Mouse (Mus musculus) heart, postnatal 0 days (tissue): Measurements from ENCODE around the gene Entpd1. TPM values are rescaled to one million over a fixed set of nuclear protein-coding genes. Genes with fewer than 3 reads are reported as not detected.

Experiments used
- ATAC-seq: fragments of 200-750 bp; cut with Nextera tagmentation; 2 replicates; pipeline ENCODE4 v1.8.0; 2017; ENCODE audit warnings: low read depth, moderate number of reproducible peaks, moderate library complexity; ENCODE audit not compliant: insufficient read depth
- DNase-seq: peaks from one replicate; pipeline ENCODE4 v3.0.0-alpha.2; 2016; ENCODE audit warnings: low spot score
- H3K27ac ChIP-seq: fragments of 300-500 bp; sonication (generic); 2 replicates; pipeline ENCODE4 v1.5.1; 2014; ENCODE audit warnings: low read depth, mild to moderate bottlenecking
- H3K27me3 ChIP-seq: fragments of 300-500 bp; sonication (generic); 2 replicates; pipeline ENCODE4 v1.6.1; 2014; ENCODE audit warnings: low read length, mixed read lengths; ENCODE audit not compliant: control insufficient read depth, insufficient read depth
- H3K36me3 ChIP-seq: fragments of 300-500 bp; sonication (generic); replicated peaks from 2 replicates; pipeline ENCODE4 v1.6.1; 2014; ENCODE audit warnings: low read length, mixed read lengths; ENCODE audit not compliant: control insufficient read depth, insufficient read depth
- H3K4me1 ChIP-seq: fragments of 300-500 bp; sonication (generic); 2 replicates; pipeline ENCODE4 v1.6.1; 2014; ENCODE audit warnings: antibody characterized with exemption; ENCODE audit not compliant: control insufficient read depth, insufficient read depth
- H3K4me2 ChIP-seq: fragments of 300-500 bp; sonication (generic); 2 replicates; pipeline ENCODE4 v1.6.1; 2014; ENCODE audit warnings: low read depth, mild to moderate bottlenecking, low read length, moderate library complexity
- H3K4me3 ChIP-seq: fragments of 300-500 bp; sonication (generic); 2 replicates; pipeline ENCODE4 v1.5.1; 2014; ENCODE audit warnings: low read depth, low read length
- H3K9ac ChIP-seq: fragments of 300-500 bp; sonication (generic); replicated peaks from 2 replicates; pipeline ENCODE4 v1.6.1; 2014; ENCODE audit warnings: low read depth, low read length, mixed read lengths
- H3K9me3 ChIP-seq: fragments of 300-500 bp; sonication (generic); replicated peaks from 2 replicates; pipeline ENCODE4 v1.6.1; 2016; ENCODE audit warnings: low read length; ENCODE audit not compliant: control insufficient read depth
- CTCF ChIP-seq: IDR thresholded peaks from 2 replicates; pipeline ENCODE4 v1.5.1; 2016; ENCODE audit warnings: antibody characterized with exemption, control low read depth, low read depth
- EP300 ChIP-seq: IDR thresholded peaks from 2 replicates; pipeline ENCODE4 v1.6.1; 2016; ENCODE audit warnings: antibody characterized with exemption, low read depth
- WGBS: fragments of 180-500 bp; shearing (Covaris S2); extraction: QIAGEN DNeasy Blood & Tissue Kit; methylation state at CpG from one replicate; pipeline ENCODE4 v1.1.7; 2014; 5-methylcytosine and 5-hydroxymethylcytosine counted together
- polyA plus RNA-seq: library from polyadenylated mRNA; unstranded; fragments of >200 nt; fragmentation: Nextera tagmentation; extraction: Ambion mirVana; gene quantifications from 2 replicates; pipeline ENCODE4 v1.2.1, GENCODE M21; 2015
- total RNA-seq: library from RNA; depleted of rRNA; stranded (reverse); fragments of >200 nt; gene quantifications from 2 replicates; pipeline ENCODE4 v1.2.3, GENCODE M21; 2014; ENCODE audit warnings: low replicate concordance

Gene Entpd1
- total and polyA plus RNA-seq, 2 experiments from 2014 or later = 10.3 to 31.7 TPM

DNA sequence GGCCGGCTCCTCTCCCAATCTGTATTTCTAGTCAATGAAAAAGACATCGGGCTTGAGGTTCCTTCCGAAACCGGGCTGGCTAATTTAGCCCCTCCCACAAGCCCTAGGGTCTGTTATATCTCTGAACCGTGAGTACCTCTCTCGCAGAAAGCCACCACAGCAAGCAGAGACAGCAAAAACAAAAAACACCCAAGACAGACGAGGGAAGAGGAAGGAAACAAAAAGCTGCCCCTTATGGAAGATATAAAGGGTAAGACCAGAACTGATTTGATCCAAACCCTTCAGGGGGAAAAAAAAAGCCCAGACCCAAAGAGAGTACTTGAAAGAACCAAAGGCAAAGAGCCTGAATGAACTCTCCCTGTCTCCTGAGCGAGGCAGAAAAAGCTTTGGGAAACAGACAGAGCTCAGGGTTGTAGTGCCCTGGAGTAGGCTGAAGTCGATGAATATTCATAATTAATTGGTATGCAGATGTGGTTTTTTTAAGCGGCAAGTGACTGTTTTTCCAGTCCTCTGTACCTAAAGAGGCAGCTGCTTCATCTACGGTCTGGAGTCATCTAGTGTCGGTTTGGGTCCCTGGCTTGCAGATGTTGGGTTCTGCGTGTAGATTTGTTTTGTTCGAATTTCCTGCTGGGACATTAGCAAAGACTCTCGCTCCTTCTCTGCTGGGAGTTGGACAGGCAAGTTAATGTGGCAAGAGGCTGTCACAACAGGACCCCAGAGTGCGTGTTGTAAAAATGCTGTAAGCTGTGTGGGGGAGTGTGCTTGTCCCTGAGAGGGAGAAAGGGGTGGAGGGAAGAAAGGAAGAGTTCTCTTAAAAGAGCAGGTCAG lies 47.7 kb downstream of the Entpd1 start:
- peaks cover 5% of the 10 kb centered on the region; the same call in 1 of the 2 replicates for H3K4me1 ChIP-seq
- peak overlapping the region; percentile 46 for H3K4me3 ChIP-seq
- DNase-seq (no peak), ATAC-seq (peak; percentile 36; the same call in 1 of the 2 replicates)
- peak overlapping the region; percentile 69 for H3K9ac ChIP-seq
- WGBS = under 1% methylated on average over 16 of the region's 16 CpGs
- H3K36me3 ChIP-seq = no peaks in the 10 kb centered on the region
- no peaks in the 10 kb centered on the region for H3K9me3 ChIP-seq
- H3K4me2 ChIP-seq = peak overlapping the region; percentile 72
- peak overlapping the region; percentile 80 for H3K27ac ChIP-seq
- H3K27me3 ChIP-seq = no peaks in the 10 kb centered on the region
- TF ChIP-seq CTCF (no peak), EP300 (no peak)

DNA sequence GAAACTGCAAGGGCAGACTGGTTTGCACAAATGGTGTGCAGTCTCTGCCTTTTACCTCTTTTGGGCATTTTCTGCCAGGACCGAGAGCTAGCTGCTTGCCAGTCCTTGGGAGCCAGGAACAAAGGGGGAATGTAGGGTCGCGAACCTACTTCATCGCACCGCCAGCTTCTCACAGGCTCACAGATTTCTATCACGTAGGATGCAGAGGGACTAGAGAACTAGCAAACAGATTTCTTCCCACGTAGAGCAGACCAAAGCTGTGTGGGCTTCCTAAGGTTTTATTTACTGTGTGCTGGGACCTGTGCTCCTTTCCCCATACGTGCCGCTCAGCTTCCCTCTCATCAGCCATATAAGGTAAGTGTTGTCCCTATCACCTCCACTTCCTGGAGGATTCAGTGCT lies 48.3 kb downstream of the Entpd1 start:
- H3K4me1 ChIP-seq = peaks cover 5% of the 10 kb centered on the region; the same call in 1 of the 2 replicates
- no peaks in the 10 kb centered on the region for H3K27me3 ChIP-seq
- TF ChIP-seq CTCF = no peak
- TF ChIP-seq EP300 = no peak
- 18% methylated on average over 9 of the region's 9 CpGs for WGBS
- no peaks in the 10 kb centered on the region for H3K9me3 ChIP-seq
- peak overlapping the region; percentile 72 for H3K4me2 ChIP-seq
- H3K9ac ChIP-seq = peak overlapping the region; percentile 69
- no peak for ATAC-seq
- peak overlapping the region; percentile 46 for H3K4me3 ChIP-seq
- H3K27ac ChIP-seq = peak overlapping the region; percentile 80
- no peak for DNase-seq
- H3K36me3 ChIP-seq = no peaks in the 10 kb centered on the region

- Histone ChIP-seq H3K27ac (peak overlapping the region; percentile 80), H3K27me3 (no peaks in the 10 kb centered on the region), H3K9ac (peak overlapping the region; percentile 69; the same call in 1 of the 2 replicates), H3K4me1 (peaks cover 5% of the 10 kb centered on the region; the same call in 1 of the 2 replicates), H3K4me2 (peak overlapping the region; percentile 72), H3K9me3 (no peaks in the 10 kb centered on the region), H3K4me3 (peak overlapping the region; percentile 46), H3K36me3 (no peaks in the 10 kb centered on the region)
- DNase-seq (no peak), ATAC-seq (no peak)
- TF ChIP-seq EP300 (no peak), CTCF (no peak)
- WGBS = 85% methylated on average over 2 of the region's 2 CpGs
These were observed 48.9 kb downstream of the Entpd1 start for GRCm38 (mm10) chr19:40661108-40661507.

GRCm38 (mm10) chr19:40661874-40662273 lies 49.7 kb downstream of the Entpd1 start:
- no peaks in the 10 kb centered on the region for H3K27me3 ChIP-seq
- 90% methylated on average over 6 of the region's 6 CpGs for WGBS
- H3K4me2 ChIP-seq = peak overlapping the region; percentile 72
- no peak overlapping the region for H3K9ac ChIP-seq
- DNase-seq (no peak), ATAC-seq (no peak)
- TF ChIP-seq CTCF = no peak
- H3K36me3 ChIP-seq = no peaks in the 10 kb centered on the region
- no peak overlapping the region for H3K27ac ChIP-seq
- no peaks in the 10 kb centered on the region for H3K9me3 ChIP-seq
- H3K4me3 ChIP-seq = no peak overlapping the region
- H3K4me1 ChIP-seq = peaks cover 5% of the 10 kb centered on the region; the same call in 1 of the 2 replicates

- ATAC-seq (no peak), DNase-seq (no peak)
- Histone ChIP-seq H3K27ac (no peak overlapping the region), H3K9ac (no peak overlapping the region), H3K9me3 (no peaks in the 10 kb centered on the region), H3K4me3 (no peak overlapping the region), H3K4me1 (peaks cover 5% of the 10 kb centered on the region; the same call in 1 of the 2 replicates), H3K36me3 (no peaks in the 10 kb centered on the region), H3K4me2 (0 out of 2 replicates have a peak overlapping the region, but pooled peaks have one; percentile 72), H3K27me3 (no peaks in the 10 kb centered on the region)
- no peak for TF ChIP-seq EP300
- no peak for TF ChIP-seq CTCF
- 65% methylated on average over 2 of the region's 2 CpGs for WGBS
These were observed 50.6 kb downstream of the Entpd1 start for GRCm38 (mm10) chr19:40662727-40663126.
